Mouse (Mus musculus) granulocyte monocyte progenitor cell, adult 5-6 weeks (primary cell): Measurements from ENCODE around the gene Ang6. TPM values are rescaled to one million over a fixed set of nuclear protein-coding genes. Genes with fewer than 3 reads are reported as not detected.
"Not testable (repeated sequence)": the region's sequence is repeated elsewhere in the genome, so short reads cannot be mapped to it uniquely, and the experiment has no call there.

Experiments
- ATAC-seq: replicated peaks from 2 replicates; pipeline ENCODE4 v1.8.0; 2016; ENCODE audit warnings: mild to moderate bottlenecking, moderate TSS enrichment, inconsistent platforms; ENCODE audit not compliant: poor library complexity, severe bottlenecking
- total RNA-seq, 2 experiments: library from RNA; stranded (forward) in 1 of 2; stranded (reverse) in 1 of 2; fragments of 200-712, 200-1000 nt in 1 of 2; fragments of >200 nt in 1 of 2; fragmentation: Nextera tagmentation in 1 of 2; gene quantifications; 2 replicates each; pipeline ENCODE4 v1.2.3; 2014 to 2017

Ang6 gene
- not detected in 2 replicates for total RNA-seq (2014; fragmentation: Nextera tagmentation)
- not detected in 2 replicates for total RNA-seq (2017)

- ATAC-seq, result no peak
Measured at GRCm38 (mm10) chr14:44002169-44002568, at the start of gene Ang6. Gene Ang6 (minus strand): TSS chr14:44002269.

- not testable (repeated sequence) for ATAC-seq
Measured at GRCm38 (mm10) chr14:44046567-44046966, 44.5 kb upstream of the Ang6 start.

GRCm38 (mm10) chr14:44031828-44032227, 29.8 kb upstream of the Ang6 start:
- not testable (repeated sequence) for ATAC-seq

- peak; percentile 83 for ATAC-seq
Measured at GRCm38 (mm10) chr14:44009686-44010085, 7.6 kb upstream of the Ang6 start.

GRCm38 (mm10) chr14:44008021-44008420, 6.0 kb upstream of the Ang6 start:
- peak; percentile 65 for ATAC-seq

- ATAC-seq, result no peak
Measured at GRCm38 (mm10) chr14:44001600-44001999, 469 bp downstream of the Ang6 start.

GRCm38 (mm10) chr14:43998455-43999000, 3.5 kb downstream of the Ang6 start:
- ATAC-seq, result peak; percentile 99

- ATAC-seq, result peak; percentile 87
Measured at GRCm38 (mm10) chr14:43987404-43987803, 14.7 kb downstream of the Ang6 start.

- no peak for ATAC-seq
Measured at GRCm38 (mm10) chr14:43986147-43986546, 15.9 kb downstream of the Ang6 start.

GRCm38 (mm10) chr14:43983897-43984296, 18.2 kb downstream of the Ang6 start:
- ATAC-seq, result peak; percentile 80

GRCm38 (mm10) chr14:43983454-43983853, 18.6 kb downstream of the Ang6 start:
- no peak for ATAC-seq

- ATAC-seq, result not testable (repeated sequence)
Measured at GRCm38 (mm10) chr14:43956769-43957168, 45.3 kb downstream of the Ang6 start, which contains the start of gene Ang5. Gene Ang5 (plus strand): TSS chr14:43957069.

- ATAC-seq, result peak; percentile 60
Measured at GRCm38 (mm10) chr14:43955074-43955473, 47.0 kb downstream of the Ang6 start.

- ATAC-seq, result peak; percentile 86
Measured at GRCm38 (mm10) chr14:43953382-43953781, 48.7 kb downstream of the Ang6 start.

Other genes with a start within 250 kb of the Ang6 start
- gene Gm8180, start 217.5 kb downstream of the Ang6 start, total RNA-seq (2014; fragmentation: Nextera tagmentation), result not detected in 2 replicates
- not detected in 2 replicates for gene Gm8180, start 217.5 kb downstream of the Ang6 start, total RNA-seq (2017)
- not detected in 2 replicates for gene Ear1, start 126.8 kb downstream of the Ang6 start, total RNA-seq (2014; fragmentation: Nextera tagmentation)
- gene Ear1, start 126.8 kb downstream of the Ang6 start, total RNA-seq (2017), result 3.2 and 4.2 TPM in 2 replicates
- gene Ear10, start 78.7 kb downstream of the Ang6 start, total RNA-seq (2014; fragmentation: Nextera tagmentation), result not detected in 2 replicates
- not detected in 2 replicates for gene Ear10, start 78.7 kb downstream of the Ang6 start, total RNA-seq (2017)
- 8.1 and 11.5 TPM in 2 replicates for gene Gm8113, start 76.9 kb downstream of the Ang6 start, total RNA-seq (2014; fragmentation: Nextera tagmentation)
- gene Gm8113, start 76.9 kb downstream of the Ang6 start, total RNA-seq (2017), result 3.2 and 5.9 TPM in 2 replicates
- gene Ang5, start 45.2 kb downstream of the Ang6 start, total RNA-seq (2014; fragmentation: Nextera tagmentation), result not detected in 2 replicates
- not detected in 2 replicates for gene Ang5, start 45.2 kb downstream of the Ang6 start, total RNA-seq (2017)
- gene Ear2, start 100.4 kb upstream of the Ang6 start, total RNA-seq (2014; fragmentation: Nextera tagmentation), result not detected in 2 replicates
- 7.2 and 9.9 TPM in 2 replicates for gene Ear2, start 100.4 kb upstream of the Ang6 start, total RNA-seq (2017)
- not detected in 2 replicates for gene Gm3327, start 121.6 kb upstream of the Ang6 start, total RNA-seq (2014; fragmentation: Nextera tagmentation)
- not detected in 2 replicates for gene Gm3327, start 121.6 kb upstream of the Ang6 start, total RNA-seq (2017)
- gene Gm8212, start 195.4 kb upstream of the Ang6 start, total RNA-seq (2014; fragmentation: Nextera tagmentation), result not detected in 2 replicates
- not detected in 2 replicates for gene Gm8212, start 195.4 kb upstream of the Ang6 start, total RNA-seq (2017)
- not detected in 2 replicates for gene 4930503E14Rik, start 211.0 kb upstream of the Ang6 start, total RNA-seq (2014; fragmentation: Nextera tagmentation)
- not detected in 2 replicates for gene 4930503E14Rik, start 211.0 kb upstream of the Ang6 start, total RNA-seq (2017)